Mouse (Mus musculus) left cerebral cortex, postnatal 10 days (tissue): ENCODE measurements at regions not wholly inside any gene's neighbourhood (a gene's known extent, or its start where the extent isn't known, plus 50 kb on each side); places are given as distances from the start of the nearest gene placed in this dataset.
"Not testable (repeated sequence)": the region's sequence is repeated elsewhere in the genome, so short reads cannot be mapped to it uniquely, and the experiment has no call there.

Experiments
- DNase-seq, 2 experiments: peaks; one replicate each; pipeline ENCODE4 v3.0.0; 2021 to 2022; ENCODE audit warnings: low spot score in 2 of 2, mixed read lengths in 1 of 2; ENCODE audit errors: extremely low spot score in 1 of 2
- intact Hi-C: fragments of 180-260 bp; cut with DNase I; formaldehyde crosslinking; loops from one replicate; pipeline ENCODE4 v1.15.1; 2025

GRCm38 (mm10) chr9:27541585-27542151 lies 145.1 kb downstream of the Spata19 start:
- intact Hi-C loops: no loop called here
- DNase-seq: no peak

GRCm38 (mm10) chr9:27554697-27555096 lies 158.1 kb downstream of the Spata19 start:
- DNase-seq, intact Hi-C loops: not testable (repeated sequence)

GRCm38 (mm10) chr9:27556315-27557225 lies 160.0 kb downstream of the Spata19 start:
- intact Hi-C loops: no loop called here
- DNase-seq: no peak

DNA sequence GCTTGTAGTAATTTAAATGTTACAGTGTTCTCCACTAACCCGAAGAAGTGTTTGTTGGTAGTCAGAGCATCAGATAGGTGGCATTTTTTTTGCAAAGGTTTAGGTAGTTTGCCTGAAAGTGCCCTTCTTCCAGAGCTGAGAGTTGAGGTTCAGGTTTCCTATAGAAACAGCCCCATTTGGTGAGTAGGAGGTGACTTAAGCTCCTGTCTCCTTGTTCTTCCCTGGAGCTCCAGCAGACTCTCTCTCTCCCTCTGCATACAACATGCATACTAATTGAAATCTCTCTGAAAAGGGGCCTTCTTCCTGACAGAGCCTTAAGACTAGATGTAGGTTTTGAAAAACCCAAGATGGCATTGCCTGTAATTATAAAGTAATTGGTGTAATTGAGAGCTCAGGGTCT lies 161.3 kb downstream of the Spata19 start:
- intact Hi-C loops: no loop called here

DNA sequence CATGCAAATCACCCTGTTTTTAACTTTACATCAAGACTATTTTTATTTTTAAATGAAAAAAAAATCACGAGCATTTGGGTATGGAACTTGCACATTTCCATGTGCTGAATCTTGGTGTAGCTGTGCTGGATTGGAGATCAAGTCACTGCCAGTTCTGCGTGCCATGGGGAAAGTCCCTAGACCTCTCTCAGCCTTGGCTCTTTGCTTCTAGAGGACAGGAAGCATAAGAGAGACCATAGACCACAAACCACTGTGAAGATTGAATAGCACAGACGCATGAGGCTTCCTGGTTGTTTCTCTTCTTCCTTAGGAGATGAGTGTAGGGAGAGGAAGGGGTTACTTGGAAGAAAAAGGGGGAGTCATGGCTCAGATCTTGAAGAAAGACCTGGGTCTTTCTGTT lies 161.7 kb downstream of the Spata19 start:
- intact Hi-C loops: no loop called here
- no peak for DNase-seq

More for the DNA sequence above, 161.3 kb downstream of the Spata19 start:
- DNase-seq: no peak

DNA sequence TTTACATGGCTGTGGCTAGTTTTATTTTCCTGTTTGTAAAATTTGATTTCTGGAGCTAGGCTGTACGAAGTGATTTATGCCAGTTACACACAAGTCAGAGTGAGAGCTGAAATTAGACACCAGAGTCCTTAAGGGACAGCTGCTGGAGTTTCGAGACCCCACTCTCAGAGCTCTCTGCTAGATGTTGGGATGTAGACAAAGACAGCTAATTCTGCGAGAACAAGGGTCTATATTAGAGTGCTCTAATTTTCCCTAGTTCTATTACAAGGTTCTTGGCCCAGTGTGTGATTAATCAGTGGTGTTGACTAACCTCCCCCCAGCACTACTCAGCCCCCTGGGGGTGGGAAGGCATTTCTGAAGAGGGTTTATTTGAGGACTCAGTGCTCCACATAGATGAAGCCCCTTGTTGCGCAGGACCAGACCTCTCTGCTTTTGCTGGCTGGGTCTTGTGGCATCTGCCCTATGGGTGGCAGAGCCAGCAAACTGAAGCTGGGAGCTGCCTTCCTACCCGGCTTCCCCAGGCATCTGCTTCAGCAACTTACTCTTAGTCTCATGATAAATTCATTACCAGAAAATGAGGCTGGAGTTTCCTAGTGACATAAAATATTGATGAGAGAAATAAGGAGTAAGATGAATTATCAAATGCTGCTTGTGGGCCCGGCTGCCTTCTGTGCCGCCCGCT lies 171.9 kb downstream of the Spata19 start:
- intact Hi-C loops: no loop called here
- no peak for DNase-seq

- no peak for DNase-seq
- intact Hi-C loops: no loop called here
These were observed 172.4 kb downstream of the Spata19 start for GRCm38 (mm10) chr9:27569054-27569387.

DNA sequence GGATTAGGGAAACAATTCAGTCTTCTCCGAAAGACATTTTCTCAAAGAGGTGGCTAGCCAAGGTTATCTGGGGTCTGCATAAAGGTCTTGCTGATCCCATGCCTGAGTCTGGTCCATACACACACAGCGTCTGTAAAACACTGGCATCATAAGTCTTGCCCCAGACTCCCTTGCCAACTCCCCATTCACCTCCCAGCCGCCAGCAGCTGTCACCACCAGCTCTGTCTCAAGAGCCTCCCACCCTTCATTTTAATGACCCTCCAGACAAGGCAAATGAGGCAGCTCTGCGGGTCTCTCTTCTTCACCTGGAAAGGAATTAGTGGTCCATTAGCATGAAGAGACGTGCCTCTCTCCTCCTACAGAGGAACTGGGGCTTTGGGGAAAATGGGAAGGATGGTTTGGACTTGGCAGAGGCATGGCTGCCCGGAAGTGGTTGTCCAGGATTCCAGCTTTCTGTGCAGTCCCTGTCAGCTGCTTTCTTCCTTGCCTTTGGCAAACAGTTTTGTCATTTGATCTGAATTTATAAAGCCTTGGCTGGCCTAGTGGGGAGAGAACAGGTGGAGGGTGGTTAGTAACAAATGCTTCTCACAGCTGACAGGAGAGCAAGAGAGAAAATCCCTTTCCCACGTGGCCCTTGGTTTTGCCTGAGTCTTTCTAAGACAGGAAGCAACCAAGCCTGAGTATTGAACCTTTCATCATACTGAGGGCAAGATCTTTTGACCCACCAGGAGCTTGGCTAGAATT lies 173.3 kb upstream of the Opcml start:
- intact Hi-C loops: no loop called here
- DNase-seq: no peak

DNA sequence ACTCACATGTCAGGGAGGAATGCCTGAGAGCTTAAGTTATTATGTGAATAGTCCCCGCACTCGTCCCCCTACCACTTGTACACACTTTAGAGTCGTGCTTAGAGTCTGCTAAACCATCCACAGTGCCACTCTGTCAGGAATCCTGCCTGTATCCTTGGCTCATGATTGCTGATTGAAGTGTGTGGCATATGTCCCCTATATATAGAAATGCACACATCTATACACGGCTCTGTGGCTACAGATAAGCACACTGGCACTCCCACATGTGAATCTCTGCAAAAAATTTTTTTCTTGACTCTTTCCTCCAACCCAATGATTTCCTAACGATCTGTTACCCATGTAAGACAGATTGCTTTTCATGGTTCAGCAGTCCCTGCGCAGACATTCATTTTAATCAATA lies 155.7 kb upstream of the Opcml start:
- DNase-seq: peak in 1 of 2 experiments; percentile 7

DNA sequence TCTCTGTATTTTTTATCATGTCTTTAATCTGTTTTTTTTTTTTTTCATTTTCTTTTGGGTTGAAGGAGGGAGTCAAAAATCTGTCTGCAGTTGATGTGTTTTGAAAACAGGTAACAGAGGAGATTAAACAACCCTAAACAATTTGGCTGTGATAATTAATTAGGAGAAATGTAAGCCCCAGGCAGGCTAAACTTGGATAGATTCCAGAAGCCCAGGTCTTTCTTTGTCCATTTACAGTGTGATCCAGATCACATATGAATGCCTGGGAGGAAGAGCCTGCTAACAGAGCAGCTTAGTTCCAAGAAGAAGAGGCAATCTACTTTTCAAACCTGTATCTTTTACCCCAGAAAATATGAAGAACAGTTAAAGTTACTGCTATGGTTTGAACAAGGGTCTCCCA lies 150.0 kb upstream of the Opcml start:
- DNase-seq: no peak
- intact Hi-C loops: no loop called here

More for the DNA sequence above, 155.7 kb upstream of the Opcml start:
- intact Hi-C loops: no loop called here

- no peak for DNase-seq
- intact Hi-C loops: no loop called here
These were observed 147.3 kb upstream of the Opcml start for GRCm38 (mm10) chr9:27643312-27643711.

DNA sequence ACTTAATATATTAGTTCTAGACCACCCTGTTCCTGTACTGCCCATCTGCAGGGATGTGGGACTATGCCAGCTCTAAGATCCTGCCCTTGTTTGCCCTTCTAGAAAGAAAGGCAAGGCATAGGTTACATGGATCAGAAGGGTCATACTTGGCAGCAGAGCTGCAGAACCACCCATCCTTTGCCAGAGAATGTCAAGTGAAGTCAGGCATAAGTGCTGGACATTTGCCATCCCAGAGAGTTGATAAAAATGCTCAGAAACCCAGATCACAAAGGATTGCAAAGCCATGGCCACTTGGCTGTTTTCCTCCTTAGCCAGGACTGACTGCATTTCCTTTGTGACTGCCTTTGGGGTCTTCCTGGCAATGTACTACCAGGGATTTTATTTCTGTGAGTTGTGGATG lies 146.7 kb upstream of the Opcml start:
- intact Hi-C loops: no loop called here
- no peak for DNase-seq

- no peak for DNase-seq
- intact Hi-C loops: no loop called here
These were observed 145.1 kb upstream of the Opcml start for GRCm38 (mm10) chr9:27645435-27645834.

DNA sequence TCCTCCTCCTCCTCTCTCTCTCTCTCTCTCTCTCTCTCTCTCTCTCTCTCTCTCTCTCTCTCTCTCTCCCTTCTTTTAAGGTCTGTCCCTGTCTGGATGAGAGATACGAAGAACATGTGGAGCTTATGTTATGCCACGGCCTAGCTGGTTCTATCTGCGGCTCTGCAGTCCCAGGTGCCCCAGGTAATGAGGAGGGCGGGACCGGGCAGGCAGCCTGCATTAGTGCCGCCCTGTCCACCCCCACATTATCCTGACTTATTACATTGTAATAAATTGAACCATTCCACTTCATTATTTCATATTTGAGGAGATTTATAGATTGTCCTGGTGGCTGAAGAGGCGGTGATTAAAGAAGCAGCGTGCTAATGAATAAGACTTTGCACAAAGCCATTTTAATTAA lies 144.5 kb upstream of the Opcml start:
- intact Hi-C loops: no loop called here
- DNase-seq: no peak

DNA sequence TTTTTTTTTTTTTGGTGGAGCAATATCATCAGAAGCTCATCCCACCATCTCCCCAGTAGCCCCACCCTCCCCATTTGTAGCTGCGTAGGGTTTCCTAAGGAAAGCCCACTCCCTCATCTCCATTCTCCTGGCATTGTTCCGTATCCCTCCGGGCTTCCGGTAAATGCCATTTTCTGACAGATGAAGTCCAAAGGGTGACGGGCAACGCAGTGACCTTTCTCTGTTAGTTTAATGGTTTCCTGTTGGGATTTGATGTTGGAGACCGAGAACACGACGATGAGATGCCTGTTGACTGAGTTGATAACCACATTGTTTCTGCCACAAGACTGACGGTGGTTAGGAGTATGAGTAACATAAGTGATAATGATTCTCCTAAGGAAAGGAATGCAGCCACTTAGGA lies 143.6 kb upstream of the Opcml start:
- intact Hi-C loops: no loop called here

GRCm38 (mm10) chr9:27658001-27658400 lies 132.6 kb upstream of the Opcml start:
- intact Hi-C loops: no loop called here
- DNase-seq: no peak

More for the DNA sequence above, 143.6 kb upstream of the Opcml start:
- DNase-seq: no peak

- DNase-seq: no peak
- intact Hi-C loops: no loop called here
These were observed 128.9 kb upstream of the Opcml start for GRCm38 (mm10) chr9:27661431-27662300.

DNA sequence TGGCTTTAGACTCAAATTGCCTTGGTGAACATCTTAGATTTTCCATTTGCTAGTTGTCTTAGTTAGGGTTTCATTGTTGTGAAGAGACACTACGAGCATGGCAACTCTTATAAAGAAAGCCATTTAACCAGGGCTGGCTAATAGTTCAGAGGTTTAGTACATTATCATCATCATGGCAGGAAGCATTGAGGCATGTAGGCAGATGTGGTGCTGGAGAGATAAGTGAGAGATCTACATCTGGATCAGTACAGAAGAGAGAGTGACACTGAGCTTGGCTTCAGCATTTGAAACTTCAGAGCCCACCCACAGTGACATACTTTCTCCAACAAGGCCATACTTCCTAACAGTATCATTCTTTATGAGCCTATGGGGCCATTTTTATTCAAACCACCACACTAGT lies 127.3 kb upstream of the Opcml start:
- intact Hi-C loops: no loop called here
- no peak for DNase-seq
